Mouse (Mus musculus) hindbrain, embryonic 11.5 days (tissue): ENCODE results near the gene Plaur. TPM values are rescaled to one million over a fixed set of nuclear protein-coding genes. Genes with fewer than 3 reads are reported as not detected.
A peak's percentile ranks its signal among the peaks of the same experiment; 100 is the strongest.

Source experiments
- ATAC-seq: fragments of 200-750 bp; cut with Nextera tagmentation; 2 replicates; pipeline ENCODE4 v1.8.0; 2017; ENCODE audit warnings: mild to moderate bottlenecking, moderate TSS enrichment, moderate library complexity; ENCODE audit not compliant: low FRiP score
- DNase-seq: peaks from one replicate; pipeline ENCODE4 v3.0.0-alpha.2; 2015; ENCODE audit warnings: low spot score
- H3K27ac ChIP-seq: fragments of 300-500 bp; sonication (generic); 2 replicates; pipeline ENCODE4 v1.5.1; 2014; ENCODE audit warnings: mild to moderate bottlenecking, low read depth, low read length
- H3K27me3 ChIP-seq: fragments of 300-500 bp; sonication (generic); 2 replicates; pipeline ENCODE4 v1.6.1; 2014; ENCODE audit warnings: mild to moderate bottlenecking, low read length, moderate library complexity, mixed read lengths; ENCODE audit not compliant: control insufficient read depth, insufficient read depth
- H3K36me3 ChIP-seq: fragments of 300-500 bp; sonication (generic); 2 replicates; pipeline ENCODE4 v1.6.1; 2014; ENCODE audit warnings: mild to moderate bottlenecking, low read length, moderate library complexity, mixed read lengths; ENCODE audit not compliant: control insufficient read depth, insufficient read depth
- H3K4me1 ChIP-seq: fragments of 300-500 bp; sonication (generic); replicated peaks from 2 replicates; pipeline ENCODE4 v1.6.1; 2014; ENCODE audit warnings: low read length, mixed read lengths; ENCODE audit not compliant: control insufficient read depth, insufficient read depth
- H3K4me2 ChIP-seq: fragments of 300-500 bp; sonication (generic); replicated peaks from 2 replicates; pipeline ENCODE4 v1.6.1; 2014; ENCODE audit warnings: mild to moderate bottlenecking, low read depth, low read length
- H3K4me3 ChIP-seq: fragments of 300-500 bp; sonication (generic); 2 replicates; pipeline ENCODE4 v1.5.1; 2014; ENCODE audit warnings: low read depth, low read length
- H3K9ac ChIP-seq: fragments of 300-500 bp; sonication (generic); 2 replicates; pipeline ENCODE4 v1.6.1; 2014; ENCODE audit warnings: low read depth, low read length
- H3K9me3 ChIP-seq: fragments of 300-500 bp; sonication (generic); 2 replicates; pipeline ENCODE4 v1.6.1; 2016; ENCODE audit warnings: low read length; ENCODE audit not compliant: control insufficient read depth
- WGBS: fragments of 180-500 bp; shearing (Covaris S2); extraction: QIAGEN DNeasy Blood & Tissue Kit; methylation state at CpG from one replicate; pipeline ENCODE4 v1.1.7; 2014; 5-methylcytosine and 5-hydroxymethylcytosine counted together
- polyA plus RNA-seq: library from polyadenylated mRNA; unstranded; fragments of >200 nt; fragmentation: Nextera tagmentation; extraction: Ambion mirVana; gene quantifications from 2 replicates; pipeline ENCODE4 v1.2.1, GENCODE M21; 2014

Gene Plaur
- polyA plus RNA-seq, 1 experiment from 2014 or later, result 1.7 TPM

DNA sequence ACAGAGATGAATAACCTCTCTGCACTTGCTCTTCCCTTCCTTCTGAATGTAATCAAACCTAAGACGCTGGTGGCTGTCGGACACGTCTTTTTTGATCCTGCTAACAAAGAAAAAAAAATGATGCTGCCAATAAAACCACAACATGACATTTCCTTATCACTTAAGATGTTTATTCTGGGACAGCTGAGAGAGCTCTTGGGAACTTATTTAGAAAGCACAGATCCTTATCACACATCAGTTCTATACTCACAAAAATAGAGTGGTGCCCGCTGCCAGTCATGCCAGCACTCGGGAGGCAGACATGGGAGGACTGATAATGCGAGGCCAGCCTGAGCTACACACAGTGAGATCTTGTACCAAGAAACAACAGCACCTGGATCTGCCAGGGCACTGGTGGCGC lies 22.4 kb upstream of the Plaur start:
- no peak overlapping the region for H3K4me2 ChIP-seq
- no peaks in the 10 kb centered on the region for H3K36me3 ChIP-seq
- ATAC-seq, result no peak
- no peaks in the 10 kb centered on the region for H3K4me1 ChIP-seq
- no peak overlapping the region for H3K4me3 ChIP-seq
- DNase-seq, result no peak
- no peaks in the 10 kb centered on the region for H3K27me3 ChIP-seq
- no peak overlapping the region for H3K9ac ChIP-seq
- no peak overlapping the region for H3K27ac ChIP-seq
- 83% methylated on average over 7 of the region's 7 CpGs for WGBS
- no peaks in the 10 kb centered on the region for H3K9me3 ChIP-seq

DNA sequence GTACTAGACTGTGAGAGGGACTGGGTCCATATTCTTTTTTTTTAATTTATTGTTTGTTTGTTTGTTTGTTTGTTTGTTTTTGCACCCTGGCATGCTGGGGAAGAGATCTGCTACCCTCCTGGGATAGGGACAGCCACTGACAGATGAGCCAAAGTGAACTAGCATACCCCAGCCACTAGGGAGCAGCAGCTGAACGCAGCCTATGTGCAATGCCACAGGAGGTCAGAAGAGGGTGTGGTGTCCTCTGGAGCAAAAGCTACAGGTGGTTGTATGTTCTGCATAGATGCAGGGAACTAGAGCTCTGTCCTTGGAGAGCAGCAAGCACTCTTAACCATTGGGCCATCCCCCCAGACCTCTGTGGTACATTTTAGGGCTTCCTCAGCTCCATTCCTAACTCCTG lies 20.5 kb upstream of the Plaur start:
- Histone ChIP-seq H3K4me3 (no peak overlapping the region), H3K27me3 (no peaks in the 10 kb centered on the region), H3K4me1 (no peaks in the 10 kb centered on the region), H3K4me2 (no peak overlapping the region), H3K27ac (no peak overlapping the region), H3K9ac (no peak overlapping the region), H3K36me3 (no peaks in the 10 kb centered on the region), H3K9me3 (no peaks in the 10 kb centered on the region)
- ATAC-seq (no peak), DNase-seq (peak; percentile 58)
- WGBS, result 0% methylated on average over 1 of the region's 1 CpGs

DNA sequence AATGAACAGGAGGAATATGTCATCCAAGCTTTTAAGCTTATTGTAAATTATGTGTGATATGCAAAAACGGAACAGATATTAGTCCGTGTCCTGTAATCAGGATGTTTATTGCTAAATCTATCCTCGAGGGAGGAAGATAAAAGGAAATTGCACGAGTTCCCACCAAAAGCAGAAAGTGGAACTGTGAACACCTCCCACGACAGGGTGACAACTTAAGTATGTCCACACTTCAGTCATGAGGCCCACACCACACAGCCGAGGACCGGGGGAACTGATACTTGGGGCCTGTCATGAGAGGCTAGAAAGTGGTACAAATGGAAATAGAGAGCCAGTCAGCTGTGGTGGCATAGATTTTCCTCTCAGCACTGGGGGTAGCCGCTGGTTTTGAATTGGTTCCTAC lies 20.0 kb upstream of the Plaur start:
- Histone ChIP-seq H3K9ac (no peak overlapping the region), H3K36me3 (no peaks in the 10 kb centered on the region), H3K4me2 (no peak overlapping the region), H3K4me1 (no peaks in the 10 kb centered on the region), H3K27ac (no peak overlapping the region), H3K27me3 (no peaks in the 10 kb centered on the region), H3K9me3 (no peaks in the 10 kb centered on the region), H3K4me3 (no peak overlapping the region)
- DNase-seq, result no peak
- WGBS, result 85% methylated on average over 8 of the region's 8 CpGs
- ATAC-seq, result no peak

DNA sequence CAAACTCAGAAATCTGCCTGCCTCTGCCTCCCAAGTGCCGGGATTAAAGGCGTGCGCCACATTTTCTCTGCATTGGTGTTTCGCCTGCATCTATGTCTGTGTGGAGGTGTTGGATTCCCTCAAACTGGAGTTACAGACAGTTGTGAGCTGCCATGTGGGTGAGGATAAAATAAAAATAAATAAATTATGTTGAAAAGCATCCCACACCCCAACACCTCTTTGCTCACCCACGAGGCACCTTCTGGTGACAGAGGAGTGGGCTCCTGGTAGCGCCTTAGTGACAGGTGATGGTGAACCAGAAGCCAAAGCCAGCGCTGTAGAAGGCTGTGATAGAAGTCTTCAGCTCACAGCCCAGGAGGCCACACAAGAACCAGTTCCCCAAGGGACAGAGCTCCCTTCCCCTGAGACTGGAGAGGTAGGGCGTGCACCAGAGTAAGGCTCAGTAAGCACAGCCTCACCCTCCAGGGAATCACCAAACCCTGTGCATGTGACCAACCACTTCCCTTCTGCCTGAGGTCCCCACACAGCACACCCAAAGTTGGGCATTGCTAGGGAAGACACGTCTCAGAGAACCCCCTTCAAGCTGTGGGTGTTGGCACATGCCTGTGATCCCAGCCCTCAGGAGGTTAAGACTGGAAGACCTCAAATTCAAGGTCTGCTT lies 16.9 kb upstream of the Plaur start:
- Histone ChIP-seq H3K9me3 (no peaks in the 10 kb centered on the region), H3K4me2 (no peak overlapping the region), H3K27me3 (no peaks in the 10 kb centered on the region), H3K27ac (no peak overlapping the region), H3K4me3 (no peak overlapping the region), H3K36me3 (no peaks in the 10 kb centered on the region), H3K4me1 (no peaks in the 10 kb centered on the region), H3K9ac (no peak overlapping the region)
- DNase-seq, result no peak
- WGBS, result 93% methylated on average over 9 of the region's 9 CpGs
- ATAC-seq, result no peak

DNA sequence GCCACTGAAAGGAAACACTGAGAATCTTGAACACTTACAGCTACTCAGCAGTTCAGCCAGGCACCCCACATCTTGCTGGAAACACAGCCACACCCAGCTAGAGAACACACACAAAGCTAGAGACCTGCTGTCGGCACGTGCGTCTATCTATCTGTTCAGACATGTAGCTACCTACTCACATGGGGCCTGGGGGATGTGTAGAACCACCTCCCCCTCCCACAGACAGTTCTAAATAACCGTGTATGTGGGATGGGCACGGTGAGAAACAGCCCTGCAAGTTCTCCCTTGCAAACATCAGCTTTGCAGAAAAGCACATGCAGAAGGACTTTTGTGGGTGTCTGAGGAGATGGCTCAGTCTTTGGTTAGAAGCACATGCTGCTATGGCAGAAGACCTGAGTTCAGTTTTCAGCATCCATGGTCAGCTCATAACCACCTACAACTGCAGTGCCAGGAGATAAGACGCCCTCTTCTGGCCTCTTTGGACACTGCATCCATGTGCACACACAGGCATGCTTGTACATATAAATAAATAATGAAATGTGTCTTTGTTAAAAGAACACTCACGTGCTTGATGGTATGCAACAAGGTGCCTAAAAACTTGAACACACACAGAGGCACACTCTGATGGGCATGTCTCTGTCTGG lies 15.5 kb upstream of the Plaur start:
- Histone ChIP-seq H3K4me3 (no peak overlapping the region), H3K4me2 (no peak overlapping the region), H3K9me3 (no peaks in the 10 kb centered on the region), H3K36me3 (no peaks in the 10 kb centered on the region), H3K9ac (no peak overlapping the region), H3K27ac (no peak overlapping the region), H3K27me3 (no peaks in the 10 kb centered on the region), H3K4me1 (no peaks in the 10 kb centered on the region)
- whole genome bisulfite sequencing, result 81% methylated on average over 7 of the region's 7 CpGs
- DNase-seq, result no peak
- no peak for ATAC-seq

DNA sequence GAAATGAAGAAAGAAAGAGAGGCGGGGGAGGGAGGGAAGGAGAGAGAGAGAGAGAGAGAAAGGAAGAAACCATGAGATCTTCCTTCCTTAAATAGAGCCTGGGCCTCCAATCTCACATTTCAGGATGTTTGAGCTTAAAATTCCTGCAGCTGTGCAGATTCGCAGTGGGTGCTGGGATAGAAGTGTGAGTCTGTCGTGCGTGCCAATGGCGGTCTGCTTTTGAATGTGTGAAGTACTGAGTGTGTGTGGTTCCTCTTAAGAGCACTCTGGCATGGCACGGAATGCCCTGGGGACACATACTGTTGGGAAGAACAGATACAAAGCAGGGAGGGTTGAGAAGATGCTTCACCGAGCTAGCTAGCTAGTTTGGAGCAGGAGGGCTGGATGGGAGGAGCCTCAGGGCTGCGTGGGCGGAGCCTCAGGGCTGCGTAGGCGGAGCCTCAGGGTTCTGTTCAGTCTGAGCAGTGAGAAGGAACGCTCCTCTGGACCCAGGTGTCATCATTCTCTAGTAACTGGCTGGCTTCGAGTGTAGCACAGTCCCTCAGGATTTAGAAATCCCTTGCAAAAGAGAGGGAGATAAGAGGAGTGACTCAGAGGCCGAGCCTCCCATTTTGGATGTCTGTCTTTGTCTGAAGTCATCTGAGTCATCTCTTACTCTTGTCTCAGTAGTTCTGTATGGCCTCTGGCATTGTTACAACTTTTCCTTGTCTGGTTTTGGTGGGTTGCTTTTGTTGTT lies 13.3 kb upstream of the Plaur start:
- WGBS, result 60% methylated on average over 14 of the region's 14 CpGs
- no peak for ATAC-seq
- Histone ChIP-seq H3K9ac (no peak overlapping the region), H3K9me3 (no peaks in the 10 kb centered on the region), H3K4me3 (no peak overlapping the region), H3K27me3 (no peaks in the 10 kb centered on the region), H3K4me2 (no peak overlapping the region), H3K27ac (no peak overlapping the region), H3K36me3 (no peaks in the 10 kb centered on the region), H3K4me1 (no peaks in the 10 kb centered on the region)
- peak; percentile 11 for DNase-seq

DNA sequence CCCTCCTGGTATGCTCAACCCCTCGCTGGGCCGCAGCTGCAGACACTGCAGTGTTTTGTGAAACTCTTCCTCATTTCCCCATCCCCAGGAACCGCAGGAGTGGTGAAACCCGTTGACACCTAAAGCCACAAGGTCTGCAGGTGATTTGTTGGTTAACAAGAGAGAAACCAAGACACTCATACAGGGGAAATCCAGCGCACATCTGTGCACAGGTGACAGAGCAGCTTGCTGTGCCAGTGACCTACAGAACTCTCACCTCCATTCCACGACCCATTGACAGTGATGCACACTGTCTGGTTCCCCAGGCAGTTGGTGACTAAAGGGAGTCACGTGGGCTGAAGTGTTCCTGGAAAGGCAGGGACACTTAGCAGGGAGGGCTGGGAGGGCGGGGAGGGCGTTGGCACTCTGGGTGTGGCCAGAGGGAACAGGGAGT lies 11.7 kb upstream of the Plaur start:
- no peak overlapping the region for H3K4me2 ChIP-seq
- 66% methylated on average over 9 of the region's 9 CpGs for WGBS

DNA sequence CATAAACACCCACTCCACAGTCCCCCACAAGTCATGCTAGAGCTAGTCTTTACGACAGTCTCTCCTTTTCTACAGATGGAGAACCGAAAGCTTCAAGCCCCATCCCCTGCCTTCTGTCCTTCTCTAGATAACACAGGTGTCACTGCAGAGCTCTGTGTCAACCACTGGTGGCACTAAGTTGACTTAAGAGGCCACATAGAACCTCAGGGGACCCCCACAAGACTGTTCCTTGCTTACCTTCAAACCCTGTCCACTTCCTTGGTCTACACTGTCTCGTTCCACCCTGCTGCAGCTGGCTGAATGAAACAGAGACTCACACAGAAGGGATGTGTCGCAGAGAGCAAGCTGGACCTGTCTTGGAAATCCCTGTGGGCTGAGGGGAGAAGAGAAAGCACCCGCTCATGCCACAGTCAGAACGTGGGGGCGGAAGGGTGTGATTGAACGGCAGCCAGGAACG lies 10.4 kb upstream of the Plaur start, which contains the start of gene Irgc1:
Irgc1 (minus strand) TSS at position 443 of the 457 bp plus-strand sequence.
- no peaks in the 10 kb centered on the region for H3K36me3 ChIP-seq
- ATAC-seq, result no peak
- H3K4me2 ChIP-seq, result no peak within 1 kb of the TSS
- no peak within 1 kb of the TSS for H3K4me3 ChIP-seq
- H3K9me3 ChIP-seq, result no peaks in the 10 kb centered on the region
- WGBS, result 81% methylated on average over 9 of the region's 9 CpGs
- no peaks in the 10 kb centered on the region for H3K27me3 ChIP-seq
- DNase-seq, result no peak
- H3K4me1 ChIP-seq, result no peaks in the 10 kb centered on the region
- no peak within 1 kb of the TSS for H3K27ac ChIP-seq
- H3K9ac ChIP-seq, result no peak within 1 kb of the TSS

More for the DNA sequence above, 11.7 kb upstream of the Plaur start:
- no peak overlapping the region for H3K9ac ChIP-seq
- H3K36me3 ChIP-seq, result no peaks in the 10 kb centered on the region
- no peaks in the 10 kb centered on the region for H3K27me3 ChIP-seq
- ATAC-seq, result no peak
- no peak for DNase-seq
- no peak overlapping the region for H3K4me3 ChIP-seq
- no peaks in the 10 kb centered on the region for H3K9me3 ChIP-seq
- no peak overlapping the region for H3K27ac ChIP-seq
- no peaks in the 10 kb centered on the region for H3K4me1 ChIP-seq
